Mouse (Mus musculus) gastrocnemius, postnatal 14 days (tissue): Measurements from ENCODE around the gene Endog. TPM values are rescaled to one million over a fixed set of nuclear protein-coding genes. Genes with fewer than 3 reads are reported as not detected.
A peak's percentile ranks its signal among the peaks of the same experiment; 100 is the strongest.
"Not testable (repeated sequence)": the region's sequence is repeated elsewhere in the genome, so short reads cannot be mapped to it uniquely, and the experiment has no call there.

ENCODE experiments used
- DNase-seq: peaks from one replicate; pipeline ENCODE4 v3.0.0; 2021; ENCODE audit warnings: mixed read lengths
- intact Hi-C: fragments of 180-260 bp; cut with DNase I; formaldehyde crosslinking; loops from one replicate; pipeline ENCODE4 v1.15.1; 2025; ENCODE audit warnings: low total_unique reads
- long read RNA-seq, 2 experiments: library from polyadenylated mRNA; stranded (forward); transcript quantifications; one replicate each; pipeline ENCODE4 v2.0.0; 2021
- total RNA-seq, 2 experiments: library from RNA; stranded (reverse); gene quantifications; 2 replicates each; pipeline ENCODE4 v1.2.3; 2021

The Endog gene
- 10 to 100 TPM; 44.4 to 49.4 TPM for total RNA-seq
- long read RNA-seq, experiment 1, transcript Endog-201 (3 exons, 1,063 nt), result major isoform, 70 of 71 reads
- long read RNA-seq, experiment 1, partial matches to known transcripts, result 1 of 71 reads
- long read RNA-seq, experiment 1, other reads (novel, unspliced or antisense), result 0 of 71 reads
- long read RNA-seq, experiment 2, transcript Endog-201 (3 exons, 1,063 nt), result major isoform, 102 of 109 reads
- long read RNA-seq, experiment 2, partial matches to known transcripts, result 2 of 109 reads
- long read RNA-seq, experiment 2, other reads (novel, unspliced or antisense), result 5 of 109 reads

GRCm38 (mm10) chr2:30171371-30171996 is at the start of gene Endog:
TSS of gene Endog (plus strand) at chr2:30171493.
- intact Hi-C loops, result no loop called here
- DNase-seq, result peak; percentile 86

DNA sequence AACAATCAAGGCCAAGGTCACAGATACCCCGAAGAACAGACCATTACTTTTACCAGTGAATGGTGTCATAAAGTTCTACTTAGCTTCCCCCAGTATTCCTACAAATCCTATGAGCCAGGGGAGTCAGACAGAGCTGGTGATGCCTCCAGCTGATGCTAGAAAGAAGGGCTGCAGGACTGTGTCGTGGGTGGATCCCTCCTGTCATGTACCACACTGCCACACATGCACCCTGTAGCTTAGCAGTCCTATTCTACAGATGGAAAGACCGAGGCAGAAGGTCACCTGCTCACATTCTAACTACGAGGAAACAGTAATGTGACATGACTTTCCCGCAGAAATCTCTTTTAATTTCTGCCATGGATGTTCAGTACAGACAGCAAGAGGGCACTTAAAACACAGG is 48.5 kb upstream of the Endog start:
- intact Hi-C loops, result no loop called here
- DNase-seq, result no peak

- no peak for DNase-seq
- intact Hi-C loops, result no loop called here
Measured at GRCm38 (mm10) chr2:30123729-30124471, 47.4 kb upstream of the Endog start.

DNA sequence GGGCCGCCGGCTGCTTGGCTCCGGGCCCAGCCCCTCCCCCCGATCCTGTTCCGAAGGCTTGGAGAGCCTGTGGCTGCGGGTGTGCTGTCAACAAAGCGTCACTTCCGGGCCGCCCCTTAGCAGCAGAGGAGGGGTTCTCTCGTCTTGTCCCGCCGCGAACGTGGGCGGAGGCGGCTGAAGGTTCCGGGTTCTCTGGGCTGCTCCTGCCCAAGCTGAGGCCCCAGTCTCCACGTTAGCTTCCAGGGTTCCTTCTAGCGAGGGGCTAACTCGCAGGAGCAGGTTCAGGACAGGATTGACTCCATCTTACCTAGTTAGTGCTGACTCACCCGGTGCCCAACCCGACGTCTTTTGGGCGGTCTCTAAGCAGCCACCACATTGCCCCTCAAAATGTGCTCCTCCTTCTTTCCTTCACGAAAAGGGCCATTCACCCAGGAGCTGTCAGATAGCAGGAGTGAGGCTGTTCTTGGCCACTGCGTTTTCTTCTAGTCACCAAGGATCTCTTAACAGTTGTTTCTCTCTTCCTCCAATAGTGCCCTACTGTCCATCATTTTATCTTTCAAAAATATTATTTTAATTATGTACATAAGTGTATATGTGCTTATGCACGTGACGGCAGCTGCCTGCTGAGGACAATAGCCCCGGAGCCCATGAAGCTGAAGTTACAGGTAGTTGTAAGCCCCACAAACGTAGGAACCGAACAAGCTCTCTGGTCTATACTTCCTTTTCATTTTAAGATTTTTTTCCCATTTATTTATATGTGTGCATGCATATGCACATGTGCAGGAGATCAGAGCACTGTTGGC is 46.6 kb upstream of the Endog start, which contains the start of gene Zer1:
Gene Zer1 (minus strand): TSS at position 114 of the 803 bp plus-strand sequence.
- DNase-seq, result peak; percentile 98
- intact Hi-C loops, result no loop called here

- intact Hi-C loops, result no loop called here
- no peak for DNase-seq
Measured at GRCm38 (mm10) chr2:30128789-30129188, 42.5 kb upstream of the Endog start.

DNA sequence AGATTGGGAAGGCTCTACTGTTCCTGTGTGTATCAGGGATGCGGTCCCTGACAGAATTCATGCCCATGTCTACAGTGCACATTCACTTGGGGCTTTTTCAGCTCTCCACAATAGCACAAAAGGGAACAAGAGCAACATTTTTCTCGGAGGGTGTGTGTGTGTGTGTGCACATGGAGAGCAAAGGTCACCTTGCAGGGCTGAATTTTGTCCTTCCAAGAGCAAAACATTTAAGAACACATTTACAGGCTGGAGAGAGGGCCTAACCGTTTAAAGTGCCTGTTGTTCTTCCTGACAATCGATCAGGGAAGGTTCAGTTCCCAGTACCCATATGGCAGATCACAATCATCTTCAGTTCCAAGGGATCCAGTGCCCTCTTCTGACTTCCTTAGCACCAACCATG is 41.1 kb upstream of the Endog start:
- intact Hi-C loops, result no loop called here
- no peak for DNase-seq

DNA sequence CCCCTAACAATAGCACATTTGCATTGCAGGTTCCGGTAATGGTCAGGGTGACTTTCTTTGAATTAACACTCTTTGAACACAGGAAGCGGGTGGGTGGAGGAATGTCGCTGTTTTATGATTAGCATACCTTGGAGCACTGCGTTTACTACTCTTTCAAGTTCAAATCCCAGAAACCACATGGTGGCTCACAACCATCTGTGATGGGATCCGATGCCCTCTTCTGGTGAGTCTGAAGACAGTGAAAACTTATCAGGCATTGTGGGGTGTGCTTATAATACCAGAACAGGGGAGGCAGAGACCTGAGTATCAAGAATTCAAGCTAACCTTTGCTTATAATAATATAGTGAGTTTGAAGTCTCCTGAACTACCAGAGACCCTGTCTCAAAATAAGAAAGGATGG is 40.1 kb upstream of the Endog start:
- DNase-seq, intact Hi-C loops: not testable (repeated sequence)

DNA sequence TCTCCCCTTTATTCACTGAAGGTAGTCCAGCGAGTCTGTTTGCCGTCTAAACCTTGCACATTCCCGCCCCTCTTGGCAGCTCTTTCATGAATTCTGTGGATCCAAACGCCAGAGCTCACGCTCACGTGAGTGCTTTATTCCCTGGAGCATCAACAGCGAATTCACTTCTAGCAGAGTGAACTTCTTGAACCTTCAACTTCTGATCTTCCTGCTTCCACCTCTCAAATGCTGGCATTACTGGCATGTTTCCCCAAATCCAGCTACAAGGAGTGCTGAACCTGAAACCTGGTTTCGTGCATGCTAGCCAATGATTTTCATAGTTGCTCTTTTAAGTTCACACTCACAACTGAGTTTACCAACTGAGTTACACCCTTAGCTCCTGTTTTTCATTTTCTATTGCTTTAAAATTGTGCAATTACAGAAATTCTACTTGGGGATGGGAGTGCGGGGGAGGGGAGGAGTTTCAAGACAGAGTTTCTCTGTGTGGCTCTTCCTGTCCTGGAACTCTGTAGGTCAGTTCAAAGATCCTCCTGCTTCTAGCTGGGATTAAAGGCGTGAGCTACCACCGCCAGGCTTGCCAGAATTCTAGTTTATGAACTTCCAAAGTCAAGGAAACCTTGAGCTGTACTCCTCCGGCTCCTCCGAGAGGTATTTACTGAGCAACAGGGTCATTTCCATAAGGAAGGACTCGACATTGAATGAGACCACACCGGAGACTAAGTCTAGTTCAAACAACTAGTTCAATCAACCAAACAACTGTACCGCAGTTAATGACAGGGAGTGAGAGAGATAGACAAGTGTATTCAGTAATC is 38.3 kb upstream of the Endog start:
- intact Hi-C loops, result no loop called here
- peak; percentile 29 for DNase-seq

DNA sequence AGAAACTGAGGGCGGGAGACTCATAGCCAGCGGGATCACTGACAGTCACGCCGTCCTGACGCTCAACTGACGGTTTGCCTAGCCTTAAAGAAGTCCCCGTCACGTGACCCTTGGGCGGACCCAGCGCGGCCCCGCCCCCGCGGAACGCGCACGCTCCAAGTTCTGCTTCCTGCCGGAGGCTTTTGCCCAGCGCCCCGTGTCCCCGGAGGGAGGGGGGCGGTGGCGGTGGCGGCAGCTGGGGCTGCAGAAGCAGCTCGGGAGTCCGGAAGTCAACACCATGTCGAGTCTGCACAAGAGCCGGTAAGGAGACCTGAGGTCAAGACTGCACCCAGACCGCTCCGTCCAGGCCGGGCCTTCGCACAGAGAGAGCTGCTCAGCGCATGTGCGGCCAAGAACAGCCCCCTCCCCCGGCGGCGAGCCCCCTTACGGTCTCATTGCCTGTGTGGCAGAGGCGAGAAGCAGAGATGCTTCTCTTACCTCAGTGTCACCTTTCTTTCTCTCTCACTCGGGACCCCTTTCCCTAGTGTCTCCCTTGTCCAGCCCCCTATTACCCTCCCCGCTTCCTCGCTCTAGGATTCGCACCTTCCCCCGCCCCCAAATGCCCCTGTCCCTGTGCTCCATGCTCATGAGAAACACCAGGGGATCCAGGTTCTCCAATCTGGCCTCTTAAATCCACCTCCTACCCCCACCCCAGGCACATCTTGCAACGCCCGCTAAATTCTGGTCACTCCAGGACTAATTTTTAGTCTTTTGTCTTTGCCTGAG is 37.5 kb upstream of the Endog start, which contains the start of gene Tbc1d13:
Gene Tbc1d13 (plus strand): TSS at position 134 of the 765 bp plus-strand sequence.
- intact Hi-C loops, result no loop called here
- DNase-seq, result peak; percentile 98

- intact Hi-C loops, result no loop called here
- no peak for DNase-seq
Measured at GRCm38 (mm10) chr2:30134378-30134711, 36.9 kb upstream of the Endog start.

DNA sequence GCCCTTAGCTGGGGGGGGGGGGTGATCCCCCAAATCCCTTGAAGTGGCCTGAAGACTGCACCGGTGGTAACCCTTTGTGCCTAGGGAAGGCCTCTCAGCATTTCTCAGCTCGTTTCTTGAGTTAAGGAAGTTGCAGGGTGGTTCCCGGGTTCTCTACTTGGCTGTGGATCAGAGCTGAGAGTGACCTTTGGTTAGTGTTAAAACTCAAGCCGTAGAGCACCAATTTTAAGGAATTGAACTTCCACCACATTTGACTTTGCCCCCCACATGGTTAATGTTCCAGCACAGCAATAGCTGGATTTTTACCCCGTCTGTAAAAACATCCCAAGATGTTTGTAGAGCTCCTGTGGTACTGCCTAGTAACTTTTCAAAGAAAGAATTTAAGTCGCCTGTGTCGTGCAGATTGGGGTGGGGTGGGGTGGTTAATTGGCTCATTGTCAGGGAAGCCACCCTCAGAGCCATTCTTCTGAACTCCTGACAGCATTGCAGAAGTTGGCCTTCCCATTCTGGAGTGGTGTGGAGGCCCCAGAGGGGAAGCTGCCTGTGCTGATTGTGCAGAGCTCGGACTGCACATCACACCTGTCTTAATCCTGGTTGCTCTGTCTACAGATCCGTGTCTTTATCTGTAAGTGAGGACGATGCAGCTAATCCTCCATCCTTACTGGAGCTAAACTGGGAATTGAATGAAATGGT is 36.2 kb upstream of the Endog start:
- DNase-seq, result no peak
- intact Hi-C loops, result no loop called here

- no peak for DNase-seq
- intact Hi-C loops, result no loop called here
Measured at GRCm38 (mm10) chr2:30136458-30136857, 34.8 kb upstream of the Endog start.

- DNase-seq, intact Hi-C loops: not testable (repeated sequence)
Measured at GRCm38 (mm10) chr2:30140021-30140420, 31.3 kb upstream of the Endog start.

- intact Hi-C loops, result no loop called here
Measured at GRCm38 (mm10) chr2:30144436-30144835, 26.9 kb upstream of the Endog start.

DNA sequence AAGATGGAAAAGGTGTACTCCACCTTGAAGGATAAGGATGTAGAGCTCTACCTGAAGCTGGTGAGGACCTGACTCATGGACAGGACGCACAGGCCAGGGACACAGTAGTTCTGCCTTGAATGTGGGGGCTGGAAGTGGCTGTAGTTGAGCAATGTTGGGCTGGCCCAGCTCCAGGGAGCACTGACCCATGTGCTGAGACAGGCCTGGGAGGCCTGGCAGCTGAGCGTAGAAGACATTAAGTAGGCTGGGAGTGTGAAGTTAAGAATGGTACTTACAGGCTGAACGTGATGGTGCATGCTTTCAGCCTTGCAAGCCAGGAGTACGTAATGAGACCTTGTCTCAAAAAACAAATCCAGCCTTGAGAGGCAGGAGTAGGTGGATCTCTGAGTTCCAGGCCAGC is 23.8 kb upstream of the Endog start:
- intact Hi-C loops, result no loop called here
- peak; percentile 25 for DNase-seq

More at GRCm38 (mm10) chr2:30144436-30144835, 26.9 kb upstream of the Endog start:
- no peak for DNase-seq

GRCm38 (mm10) chr2:30151840-30152239 is 19.5 kb upstream of the Endog start:
- intact Hi-C loops, result no loop called here
- no peak for DNase-seq

DNA sequence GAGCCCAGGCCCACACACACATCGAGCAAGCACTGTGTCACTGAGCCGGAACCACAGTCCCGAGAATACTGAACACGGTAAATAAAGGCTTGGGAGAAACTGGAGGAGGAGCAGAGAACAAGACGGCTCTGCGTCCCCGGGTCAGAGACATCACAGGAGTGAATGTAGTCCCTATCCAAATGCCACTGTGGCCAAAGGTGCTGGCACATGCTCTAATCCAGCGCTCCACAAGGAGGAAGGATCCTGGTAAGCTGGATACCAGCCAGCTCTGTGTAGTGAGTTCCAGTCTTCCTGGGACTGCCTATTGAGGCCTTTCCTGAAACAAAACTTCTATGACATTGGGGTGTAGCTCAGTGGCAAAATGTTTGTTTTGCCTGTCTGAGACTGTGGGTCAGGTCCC is 18.7 kb upstream of the Endog start:
- intact Hi-C loops, result no loop called here
- no peak for DNase-seq

- DNase-seq, result not testable (repeated sequence)
- intact Hi-C loops, result loop anchor here (5.0 kb wide), 1 partner anchor 53 kb away; no protein-coding TSS in a partner anchor
Measured at GRCm38 (mm10) chr2:30159871-30160270, 11.4 kb upstream of the Endog start.
